Mouse (Mus musculus) MEL (cell line): ENCODE data around the gene Ppdpf. TPM values are rescaled to one million over a fixed set of nuclear protein-coding genes. Genes with fewer than 3 reads are reported as not detected.

ENCODE experiments used
- DNase-seq: peaks from one replicate; pipeline ENCODE4 v3.0.0; 2011; ENCODE audit warnings: low read depth, low spot score
- H3K27ac ChIP-seq: 2 replicates; pipeline ENCODE4 v1.5.1; 2012; ENCODE audit warnings: low read depth, mild to moderate bottlenecking, control low read depth, low read length, moderate library complexity; ENCODE audit not compliant: control insufficient read depth
- H3K27me3 ChIP-seq, 2 experiments: fragments of 150-350 bp in 1 of 2; sonication (generic) in 1 of 2; 2 replicates each; pipeline ENCODE4 v1.6.1; 2012; ENCODE audit warnings: low read length in 2 of 2, mild to moderate bottlenecking in 2 of 2, improper control_type of control experiment in 1 of 2, moderate library complexity in 1 of 2; ENCODE audit not compliant: insufficient read depth in 2 of 2, control insufficient read depth in 1 of 2
- H3K36me3 ChIP-seq, 2 experiments: 2 replicates each; pipeline ENCODE4 v1.6.1; 2012 to 2014; ENCODE audit warnings: low read length in 2 of 2, improper control_type of control experiment in 1 of 2, inconsistent platforms in 1 of 2, mild to moderate bottlenecking in 1 of 2; ENCODE audit not compliant: insufficient read depth in 2 of 2, control insufficient read depth in 1 of 2
- H3K4me1 ChIP-seq, 2 experiments: fragments of 150-350 bp in 1 of 2; sonication (generic) in 1 of 2; 2 replicates each; pipeline ENCODE4 v1.6.1; 2012; ENCODE audit warnings: low read length in 2 of 2, improper control_type of control experiment in 1 of 2, mild to moderate bottlenecking in 1 of 2; ENCODE audit not compliant: insufficient read depth in 2 of 2, control insufficient read depth in 1 of 2
- H3K4me3 ChIP-seq, 2 experiments: fragments of 150-350 bp in 1 of 2; sonication (generic) in 1 of 2; 2 replicates each; pipeline ENCODE4 v1.5.1; 2012; ENCODE audit warnings: low read depth in 2 of 2, low read length in 2 of 2, mild to moderate bottlenecking in 2 of 2, moderate library complexity in 2 of 2, control low read depth in 1 of 2, improper control_type of control experiment in 1 of 2; ENCODE audit not compliant: control insufficient read depth in 1 of 2, insufficient read depth in 1 of 2
- H3K79me2 ChIP-seq: 2 replicates; pipeline ENCODE4 v1.6.1; 2012; ENCODE audit warnings: mild to moderate bottlenecking, low read length, moderate library complexity; ENCODE audit not compliant: control insufficient read depth, poor library complexity, insufficient read depth
- H3K9ac ChIP-seq: 2 replicates; pipeline ENCODE4 v1.6.1; 2012; ENCODE audit warnings: low read depth, mild to moderate bottlenecking, control low read depth, low read length, moderate library complexity; ENCODE audit not compliant: control insufficient read depth, poor library complexity, severe bottlenecking
- H3K9me3 ChIP-seq: fragments of 150-350 bp; sonication (generic); replicated peaks from 2 replicates; pipeline ENCODE4 v1.6.1; 2012; ENCODE audit warnings: mild to moderate bottlenecking, low read length, improper control_type of control experiment, moderate library complexity; ENCODE audit not compliant: insufficient read depth
- BHLHE40 ChIP-seq: IDR thresholded peaks from 2 replicates; pipeline ENCODE4 v1.6.1; 2012; ENCODE audit warnings: low read depth, mild to moderate bottlenecking, inconsistent platforms, low read length, improper control_type of control experiment, borderline replicate concordance
- CHD1 ChIP-seq: IDR thresholded peaks from 2 replicates; pipeline ENCODE4 v1.6.1; 2012; ENCODE audit warnings: low read depth, mild to moderate bottlenecking, inconsistent platforms, low read length, improper control_type of control experiment
- CHD2 ChIP-seq: IDR thresholded peaks from 2 replicates; pipeline ENCODE4 v1.6.1; 2011; ENCODE audit warnings: low read length, improper control_type of control experiment
- ELF1 ChIP-seq: IDR thresholded peaks from 2 replicates; pipeline ENCODE4 v1.6.1; 2014; ENCODE audit warnings: low read depth, mild to moderate bottlenecking, inconsistent platforms, low read length, improper control_type of control experiment, moderate library complexity
- GABPA ChIP-seq: IDR thresholded peaks from 2 replicates; pipeline ENCODE4 v1.6.1; 2012; ENCODE audit warnings: low read depth, mild to moderate bottlenecking, inconsistent platforms, low read length, improper control_type of control experiment, moderate library complexity
- GATA1 ChIP-seq: IDR thresholded peaks from 2 replicates; pipeline ENCODE4 v1.6.1; 2011; ENCODE audit warnings: low read depth, low read length, improper control_type of control experiment
- JUND ChIP-seq: IDR thresholded peaks from 2 replicates; pipeline ENCODE4 v1.6.1; 2011; ENCODE audit warnings: low read depth, mild to moderate bottlenecking, improper control_type of control experiment, low read length
- KAT2A ChIP-seq: conservative IDR thresholded peaks from 2 replicates; pipeline ENCODE4 v1.6.1; 2012; ENCODE audit warnings: low read depth, low read length, improper control_type of control experiment, inconsistent platforms
- MAZ ChIP-seq: IDR thresholded peaks from 2 replicates; pipeline ENCODE4 v1.6.1; 2012; ENCODE audit warnings: low read depth, mild to moderate bottlenecking, inconsistent platforms, low read length, improper control_type of control experiment
- NELFE ChIP-seq: IDR thresholded peaks from 2 replicates; pipeline ENCODE4 v1.6.1; 2011; ENCODE audit warnings: low read depth, low read length, improper control_type of control experiment
- NRF1 ChIP-seq: IDR thresholded peaks from 2 replicates; pipeline ENCODE4 v1.6.1; 2014; ENCODE audit warnings: low read depth, mild to moderate bottlenecking, inconsistent platforms, low read length, improper control_type of control experiment, moderate library complexity; ENCODE audit not compliant: poor library complexity, insufficient read depth, severe bottlenecking
- POLR2AphosphoS2 ChIP-seq: IDR thresholded peaks from 2 replicates; pipeline ENCODE4 v1.6.1; 2011; ENCODE audit warnings: low read length, improper control_type of control experiment
- RAD21 ChIP-seq: IDR thresholded peaks from 2 replicates; pipeline ENCODE4 v1.6.1; 2011; ENCODE audit warnings: mild to moderate bottlenecking, low read depth, low read length, improper control_type of control experiment
- RCOR1 ChIP-seq: IDR thresholded peaks from 2 replicates; pipeline ENCODE4 v1.6.1; 2012; ENCODE audit warnings: low read depth, mild to moderate bottlenecking, inconsistent platforms, low read length, improper control_type of control experiment
- SIN3A ChIP-seq: IDR thresholded peaks from 2 replicates; pipeline ENCODE4 v1.6.1; 2012; ENCODE audit warnings: low read length, improper control_type of control experiment, inconsistent platforms
- TAL1 ChIP-seq: IDR thresholded peaks from 2 replicates; pipeline ENCODE4 v1.6.1; 2012; ENCODE audit warnings: mild to moderate bottlenecking, inconsistent platforms, low read length, moderate library complexity, mixed read lengths
- TBP ChIP-seq: IDR thresholded peaks from 2 replicates; pipeline ENCODE4 v1.8.0; 2011; ENCODE audit warnings: low read depth, low read length, improper control_type of control experiment
- UBTF ChIP-seq: IDR thresholded peaks from 2 replicates; pipeline ENCODE4 v1.6.1; 2012; ENCODE audit warnings: low read depth, mild to moderate bottlenecking, inconsistent platforms, low read length, improper control_type of control experiment, moderate library complexity, borderline replicate concordance; ENCODE audit not compliant: insufficient read depth
- USF1 ChIP-seq: IDR thresholded peaks from 2 replicates; pipeline ENCODE4 v1.6.1; 2014; ENCODE audit warnings: low read depth, mild to moderate bottlenecking, inconsistent platforms, low read length, improper control_type of control experiment, moderate library complexity
- ZC3H11A ChIP-seq: IDR thresholded peaks from 2 replicates; pipeline ENCODE4 v1.6.1; 2012; ENCODE audit warnings: low read depth, mild to moderate bottlenecking, inconsistent platforms, low read length, improper control_type of control experiment
- ZMIZ1 ChIP-seq: IDR thresholded peaks from 2 replicates; pipeline ENCODE4 v1.6.1; 2012; ENCODE audit warnings: low read depth, mild to moderate bottlenecking, inconsistent platforms, low read length, improper control_type of control experiment, moderate library complexity
- ZNF384 ChIP-seq: IDR thresholded peaks from 2 replicates; pipeline ENCODE4 v1.6.1; 2012; ENCODE audit warnings: low read depth, mild to moderate bottlenecking, inconsistent platforms, low read length, improper control_type of control experiment
- polyA plus RNA-seq, 2 experiments: library from polyadenylated mRNA; stranded (reverse) in 1 of 2; unstranded in 1 of 2; fragments of >175 nt in 1 of 2; fragments of >200 nt in 1 of 2; gene quantifications; 2 replicates each; pipeline versions ENCODE4 v1.2.1 to v1.2.4; 2012; ENCODE audit warnings: low replicate concordance in 2 of 2, low read depth in 1 of 2; ENCODE audit not compliant: insufficient read length in 2 of 2, insufficient read depth in 1 of 2, missing spikeins in 1 of 2
- total RNA-seq: library from RNA; depleted of rRNA; stranded (reverse); fragments of 300-350 nt; gene quantifications from 2 replicates; pipeline ENCODE4 v1.2.3, GENCODE M21; 2012

Gene Ppdpf
- total and polyA plus RNA-seq, 3 experiments: 20.2 to 73.4 TPM; not detected in 1

DNA sequence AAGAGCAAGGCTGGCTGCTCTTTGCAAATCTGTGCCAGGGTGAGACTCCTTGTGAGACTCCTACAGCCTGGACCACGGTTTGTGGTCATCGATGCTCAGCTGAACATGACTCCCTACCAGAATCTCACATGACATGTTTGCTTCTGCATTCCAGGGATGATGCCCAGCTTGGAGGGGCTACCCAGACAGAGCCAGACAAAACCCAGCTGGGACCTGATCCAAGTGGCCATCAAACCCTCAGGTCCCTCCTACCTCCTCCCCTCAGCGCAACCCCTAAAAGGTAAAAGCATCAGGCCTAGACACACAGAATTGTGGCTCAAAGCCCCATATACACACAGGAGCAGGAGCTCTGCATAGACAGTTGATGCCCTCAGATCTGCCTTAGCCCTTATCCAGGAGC, 32.7 kb upstream of the Ppdpf start:
- Histone ChIP-seq H3K27ac (no peak overlapping the region), H3K79me2 (no peaks in the 10 kb centered on the region)
- TF ChIP-seq GATA1 (no peak), RAD21 (no peak), TAL1 (no peak), USF1 (no peak), BHLHE40 (no peak), CHD2 (no peak)
- TF ChIP-seq, all 39 proteins: peak for 0
- DNase-seq: no peak
- no peaks in the 10 kb centered on the region; a peak in 1 of 4 replicates for H3K27me3 ChIP-seq
- H3K9me3 ChIP-seq: no peaks in the 10 kb centered on the region
- no peak overlapping the region for H3K4me3 ChIP-seq
- no peak overlapping the region for H3K9ac ChIP-seq
- no peaks in the 10 kb centered on the region for H3K4me1 ChIP-seq
- H3K36me3 ChIP-seq: no peaks in the 10 kb centered on the region

DNA sequence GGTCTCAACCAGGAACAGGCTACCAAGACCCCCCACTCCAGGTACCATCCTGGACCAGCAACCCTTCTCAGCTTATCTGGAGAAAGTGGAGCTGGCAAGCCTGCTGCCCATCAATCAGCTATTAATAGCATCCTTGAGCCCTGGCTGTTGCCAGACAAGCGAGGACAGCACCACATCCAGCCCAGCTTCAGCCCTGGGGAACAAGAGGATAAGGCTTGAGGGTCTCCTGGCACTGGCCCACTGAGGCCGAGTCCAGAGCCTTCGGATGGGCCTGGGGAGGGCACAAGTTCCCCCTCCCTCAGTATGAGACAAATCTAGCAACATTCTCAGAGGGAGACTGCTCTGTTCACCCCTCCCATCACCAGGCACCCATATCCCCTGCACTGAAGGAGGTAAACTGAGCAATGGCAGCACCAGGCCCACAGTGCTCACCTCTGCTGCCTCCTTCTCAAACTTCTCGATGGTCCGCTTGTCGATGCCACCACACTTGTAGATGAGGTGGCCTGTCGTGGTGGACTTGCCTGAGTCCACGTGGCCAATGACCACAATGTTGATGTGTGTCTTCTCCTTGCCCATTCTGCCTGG, 32.1 kb upstream of the Ppdpf start:
- Histone ChIP-seq H3K27me3 (no peaks in the 10 kb centered on the region; a peak in 1 of 4 replicates), H3K36me3 (no peaks in the 10 kb centered on the region), H3K9me3 (no peaks in the 10 kb centered on the region), H3K9ac (no peak overlapping the region), H3K4me3 (no peak overlapping the region), H3K27ac (no peak overlapping the region), H3K79me2 (no peaks in the 10 kb centered on the region), H3K4me1 (no peaks in the 10 kb centered on the region)
- DNase-seq: no peak
- TF ChIP-seq RCOR1 (no peak), KAT2A (no peak), ZMIZ1 (no peak), CHD2 (no peak), ZNF384 (no peak), JUND (no peak), MAZ (no peak), ELF1 (no peak), GABPA (no peak), NRF1 (no peak), TBP (no peak), TAL1 (no peak), POLR2AphosphoS2 (no peak), UBTF (no peak), NELFE (no peak), ZC3H11A (no peak), CHD1 (no peak), SIN3A (no peak)
